Mouse (Mus musculus) CH12.LX (cell line): ENCODE measurements around the gene Hnrnpul1. TPM values are rescaled to one million over a fixed set of nuclear protein-coding genes. Genes with fewer than 3 reads are reported as not detected.

Experiments
- DNase-seq: peaks from one replicate; pipeline ENCODE4 v3.0.0-alpha.2; 2013; ENCODE audit errors: extremely low read depth
- H3K27ac ChIP-seq: 2 replicates; pipeline ENCODE4 v1.5.1; 2012; ENCODE audit warnings: low read depth, mild to moderate bottlenecking, control low read depth, moderate library complexity; ENCODE audit not compliant: insufficient read depth
- H3K27me3 ChIP-seq: replicated peaks from 2 replicates; pipeline ENCODE3; 2012; ENCODE audit warnings: inconsistent platforms
- H3K36me3 ChIP-seq, 2 experiments: replicated peaks in 1 of 2; 2 replicates each; pipeline versions ENCODE3 to v1.6.1; 2012; ENCODE audit warnings: inconsistent platforms in 1 of 2, low read length in 1 of 2, mild to moderate bottlenecking in 1 of 2, mixed read lengths in 1 of 2, moderate library complexity in 1 of 2; ENCODE audit not compliant: control insufficient read depth in 1 of 2, insufficient read depth in 1 of 2
- H3K4me1 ChIP-seq, 2 experiments: 2 replicates each; pipeline ENCODE4 v1.6.1; 2012; ENCODE audit warnings: inconsistent platforms in 1 of 2, moderate library complexity in 1 of 2; ENCODE audit not compliant: insufficient read depth in 2 of 2, control insufficient read depth in 1 of 2
- H3K4me2 ChIP-seq: 2 replicates; pipeline ENCODE4 v1.6.1; 2012; ENCODE audit warnings: low read depth, mild to moderate bottlenecking, control low read depth; ENCODE audit not compliant: poor library complexity, insufficient read depth, severe bottlenecking
- H3K4me3 ChIP-seq, 3 experiments: fragments of 150-350 bp in 1 of 3; sonication (generic) in 1 of 3; replicated peaks in 1 of 3; 2 replicates each; pipeline versions ENCODE3 to v1.5.1; 2011 to 2012; ENCODE audit warnings: low read depth in 2 of 3, low read length in 2 of 3, mild to moderate bottlenecking in 2 of 3, moderate library complexity in 2 of 3, control low read depth in 1 of 3, improper control_type of control experiment in 1 of 3, inconsistent platforms in 1 of 3, mixed read lengths in 1 of 3; ENCODE audit not compliant: poor library complexity in 1 of 3
- H3K79me2 ChIP-seq: replicated peaks from 2 replicates; pipeline ENCODE4 v1.6.1; 2012; ENCODE audit warnings: mild to moderate bottlenecking, moderate library complexity; ENCODE audit not compliant: control insufficient read depth, poor library complexity, insufficient read depth, severe bottlenecking; ENCODE audit errors: extremely low read depth
- H3K9ac ChIP-seq: 2 replicates; pipeline ENCODE4 v1.6.1; 2012; ENCODE audit warnings: low read depth, mild to moderate bottlenecking, control low read depth, moderate library complexity; ENCODE audit not compliant: insufficient read depth
- H3K9me3 ChIP-seq: replicated peaks from 2 replicates; pipeline ENCODE3; 2012; ENCODE audit warnings: low read length, inconsistent platforms, mixed read lengths
- BHLHE40 ChIP-seq: IDR thresholded peaks from 2 replicates; pipeline ENCODE4 v1.6.1; 2011; ENCODE audit warnings: mild to moderate bottlenecking, low read depth, low read length, improper control_type of control experiment
- CHD1 ChIP-seq: IDR thresholded peaks from 2 replicates; pipeline ENCODE4 v1.6.1; 2012; ENCODE audit warnings: low read depth, low read length, improper control_type of control experiment, inconsistent platforms
- CHD2 ChIP-seq: IDR thresholded peaks from 2 replicates; pipeline ENCODE4 v1.6.1; 2011; ENCODE audit warnings: low read length, improper control_type of control experiment
- CTCF ChIP-seq, 2 experiments: IDR thresholded peaks in 1 of 2; conservative IDR thresholded peaks in 1 of 2; 2 replicates each; pipeline ENCODE4 v1.5.1; 2011 to 2012; ENCODE audit warnings: low read depth in 2 of 2, low read length in 2 of 2, improper control_type of control experiment in 1 of 2, inconsistent platforms in 1 of 2, mild to moderate bottlenecking in 1 of 2, moderate library complexity in 1 of 2
- E2F4 ChIP-seq: IDR thresholded peaks from 2 replicates; pipeline ENCODE4 v1.6.1; 2011; ENCODE audit warnings: low read depth, low read length, improper control_type of control experiment; ENCODE audit not compliant: insufficient replicate concordance
- ELF1 ChIP-seq: IDR thresholded peaks from 2 replicates; pipeline ENCODE4 v1.6.1; 2014; ENCODE audit warnings: low read depth, mild to moderate bottlenecking, inconsistent platforms, low read length, improper control_type of control experiment
- GABPA ChIP-seq: IDR thresholded peaks from 2 replicates; pipeline ENCODE4 v1.6.1; 2012; ENCODE audit warnings: low read depth, low read length, improper control_type of control experiment, inconsistent platforms; ENCODE audit not compliant: insufficient replicate concordance
- JUN ChIP-seq: IDR thresholded peaks from 2 replicates; pipeline ENCODE4 v1.6.1; 2011; ENCODE audit warnings: low read depth, mild to moderate bottlenecking, low read length, improper control_type of control experiment, moderate library complexity; ENCODE audit not compliant: insufficient read depth
- KAT2A ChIP-seq: IDR thresholded peaks from 2 replicates; pipeline ENCODE4 v1.6.1; 2012; ENCODE audit warnings: low read length, improper control_type of control experiment, inconsistent platforms; ENCODE audit not compliant: insufficient replicate concordance
- MAX ChIP-seq: IDR thresholded peaks from 2 replicates; pipeline ENCODE4 v1.6.1; 2011; ENCODE audit warnings: low read length, improper control_type of control experiment
- MAZ ChIP-seq: IDR thresholded peaks from 2 replicates; pipeline ENCODE4 v1.6.1; 2012; ENCODE audit warnings: low read depth, mild to moderate bottlenecking, inconsistent platforms, low read length, improper control_type of control experiment, moderate library complexity
- MEF2A ChIP-seq: IDR thresholded peaks from 2 replicates; pipeline ENCODE4 v1.6.1; 2014; ENCODE audit warnings: low read depth, mild to moderate bottlenecking, inconsistent platforms, low read length, improper control_type of control experiment, borderline replicate concordance
- NELFE ChIP-seq: IDR thresholded peaks from 2 replicates; pipeline ENCODE4 v1.6.1; 2011; ENCODE audit warnings: low read depth, low read length, improper control_type of control experiment
- NRF1 ChIP-seq: IDR thresholded peaks from 2 replicates; pipeline ENCODE4 v1.6.1; 2014; ENCODE audit warnings: low read depth, mild to moderate bottlenecking, inconsistent platforms, low read length, improper control_type of control experiment, moderate library complexity
- PAX5 ChIP-seq: IDR thresholded peaks from 2 replicates; pipeline ENCODE4 v1.6.1; 2012; ENCODE audit warnings: low read length, inconsistent platforms, mixed read lengths
- POLR2AphosphoS2 ChIP-seq: IDR thresholded peaks from 2 replicates; pipeline ENCODE4 v1.6.1; 2011; ENCODE audit warnings: low read depth, low read length, improper control_type of control experiment
- RAD21 ChIP-seq: IDR thresholded peaks from 2 replicates; pipeline ENCODE4 v1.6.1; 2011; ENCODE audit warnings: low read depth, mild to moderate bottlenecking, low read length, improper control_type of control experiment, moderate library complexity
- RCOR1 ChIP-seq: conservative IDR thresholded peaks from 2 replicates; pipeline ENCODE4 v1.6.1; 2012; ENCODE audit warnings: low read depth, mild to moderate bottlenecking, inconsistent platforms, low read length, improper control_type of control experiment
- SIN3A ChIP-seq: IDR thresholded peaks from 2 replicates; pipeline ENCODE4 v1.6.1; 2012; ENCODE audit warnings: low read length, improper control_type of control experiment, inconsistent platforms
- SMC3 ChIP-seq: IDR thresholded peaks from 2 replicates; pipeline ENCODE4 v1.6.1; 2011; ENCODE audit warnings: low read depth, low read length, improper control_type of control experiment
- TBP ChIP-seq: conservative IDR thresholded peaks from 2 replicates; pipeline ENCODE4 v1.6.1; 2011; ENCODE audit warnings: low read depth, low read length, improper control_type of control experiment
- UBTF ChIP-seq: IDR thresholded peaks from 2 replicates; pipeline ENCODE4 v1.6.1; 2012; ENCODE audit warnings: low read depth, mild to moderate bottlenecking, inconsistent platforms, low read length, improper control_type of control experiment, moderate library complexity
- ZC3H11A ChIP-seq: IDR thresholded peaks from 2 replicates; pipeline ENCODE4 v1.6.1; 2012; ENCODE audit warnings: low read depth, mild to moderate bottlenecking, inconsistent platforms, low read length, improper control_type of control experiment
- ZKSCAN1 ChIP-seq: IDR thresholded peaks from 2 replicates; pipeline ENCODE4 v1.6.1; 2012; ENCODE audit warnings: low read depth, inconsistent platforms, low read length, improper control_type of control experiment, borderline replicate concordance
- ZMIZ1 ChIP-seq: IDR thresholded peaks from 2 replicates; pipeline ENCODE4 v1.6.1; 2012; ENCODE audit warnings: low read depth, mild to moderate bottlenecking, inconsistent platforms, low read length, improper control_type of control experiment
- dilution Hi-C: fragments of 300-500 bp; cut with MboI; formaldehyde crosslinking; loops from 2 replicates; pipeline ENCODE4 v1.14.3; 2020; ENCODE audit warnings: low sequenced_read_pairs; ENCODE audit not compliant: extremely low pct_unique_long_range_greater_than_20kb, extremely low pct_ligation_motif_present
- in situ Hi-C: fragments of 300-500 bp; cut with MboI; formaldehyde crosslinking; loops from 3 replicates; pipeline ENCODE4 v1.14.3; 2019; ENCODE audit warnings: low sequenced_read_pairs, low pct_ligation_motif_present, low pct_unique_long_range_greater_than_20kb, mixed read lengths
- polyA plus RNA-seq: library from polyadenylated mRNA; unstranded; fragments of >175 nt; gene quantifications from 2 replicates; pipeline ENCODE4 v1.2.1, GENCODE M21; 2012; ENCODE audit warnings: low read depth; ENCODE audit not compliant: insufficient read length
- total RNA-seq, 2 experiments: library from RNA; depleted of rRNA; stranded (reverse); fragments of 300-350 nt in 1 of 2; fragments of >200 nt in 1 of 2; gene quantifications; 2 replicates each; pipeline ENCODE4 v1.2.3; 2012 to 2014

Hnrnpul1 gene
- total and polyA plus RNA-seq, 3 experiments = 52.6 to 188 (median 72.2) TPM

GRCm38 (mm10) chr7:25766108-25766507 lies 11.6 kb upstream of the Hnrnpul1 start:
- Histone ChIP-seq H3K79me2 (no peaks in the 10 kb centered on the region), H3K9ac (no peak overlapping the region), H3K36me3 (no peaks in the 10 kb centered on the region), H3K4me3 (no peak overlapping the region), H3K9me3 (no peaks in the 10 kb centered on the region), H3K27me3 (peaks cover 37% of the 10 kb centered on the region), H3K4me1 (no peaks in the 10 kb centered on the region), H3K4me2 (no peak overlapping the region), H3K27ac (no peak overlapping the region)
- dilution Hi-C loops = no loop called here
- in situ Hi-C loops = no loop called here
- DNase-seq = no peak
- TF ChIP-seq RAD21 (no peak), CHD2 (no peak), NRF1 (no peak), BHLHE40 (no peak), E2F4 (no peak), ELF1 (no peak), CHD1 (no peak), CTCF (conservative IDR thresholded peaks at IDR 0.05 in 1 of 2, IDR thresholded peaks at IDR 0.05 in 1 of 2; ENCODE audit: low read depth in 2 of 2, low read length in 2 of 2) (no peak), GABPA (no peak), KAT2A (no peak), MAX (no peak), TBP (no peak), MEF2A (no peak), NELFE (no peak), POLR2AphosphoS2 (no peak), SMC3 (no peak)

GRCm38 (mm10) chr7:25764221-25764620 lies 9.7 kb upstream of the Hnrnpul1 start:
- H3K79me2 ChIP-seq = no peaks in the 10 kb centered on the region
- no peaks in the 10 kb centered on the region for H3K36me3 ChIP-seq

More at GRCm38 (mm10) chr7:25764221-25764620, 9.7 kb upstream of the Hnrnpul1 start:
- DNase-seq = no peak
- peaks cover 45% of the 10 kb centered on the region for H3K27me3 ChIP-seq
- H3K4me1 ChIP-seq = no peaks in the 10 kb centered on the region
- dilution Hi-C loops (no loop called here), in situ Hi-C loops (no loop called here)
- H3K9me3 ChIP-seq = no peaks in the 10 kb centered on the region
- H3K27ac ChIP-seq = no peak overlapping the region
- TF ChIP-seq ZC3H11A (no peak), TBP (no peak), UBTF (no peak), MAX (no peak), E2F4 (no peak), ZMIZ1 (no peak), NELFE (no peak), PAX5 (no peak), JUN (no peak), MAZ (no peak), SIN3A (no peak), RCOR1 (no peak), ZKSCAN1 (no peak)
- no peak overlapping the region for H3K4me3 ChIP-seq
- H3K4me2 ChIP-seq = no peak overlapping the region
- no peak overlapping the region for H3K9ac ChIP-seq
